Mouse (Mus musculus) frontal cortex, adult (tissue): ENCODE measurements around the gene Gm21988.

ENCODE experiments used
- ATAC-seq: cut with Nextera tagmentation; 2 replicates; pipeline ENCODE4 v1.9.2; 2017; ENCODE audit warnings: mild to moderate bottlenecking, moderate library complexity, mixed read lengths; ENCODE audit not compliant: low TSS enrichment

Gm21988 gene

DNA sequence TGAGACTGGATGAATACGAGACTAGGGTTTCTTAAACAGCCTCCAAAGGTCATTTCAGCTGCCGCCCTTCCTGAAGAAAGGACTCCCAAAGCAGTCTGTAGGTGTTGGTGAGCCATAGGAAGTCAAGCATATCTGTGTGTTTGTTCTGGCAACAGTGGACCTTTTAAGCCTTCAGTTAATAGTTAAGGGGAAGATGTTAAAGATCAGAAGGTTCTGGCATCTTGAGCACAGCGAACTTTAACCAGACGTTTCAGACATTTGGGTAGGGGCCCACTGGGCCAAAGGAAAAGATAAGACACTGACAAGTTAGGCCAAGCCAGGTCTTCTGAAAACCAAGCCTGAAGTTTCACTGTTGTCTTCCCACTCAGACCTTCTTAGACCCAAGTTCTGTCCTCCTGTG lies 21.6 kb downstream of the Gm21988 start:
- ATAC-seq = no peak

- ATAC-seq = no peak
These were observed 23.5 kb downstream of the Gm21988 start for GRCm38 (mm10) chr11:70216103-70216502.

- no peak for ATAC-seq
These were observed 24.3 kb downstream of the Gm21988 start for GRCm38 (mm10) chr11:70215301-70215700.

- ATAC-seq = no peak
These were observed 24.8 kb downstream of the Gm21988 start for GRCm38 (mm10) chr11:70214856-70215209.

GRCm38 (mm10) chr11:70214191-70214855 lies 25.3 kb downstream of the Gm21988 start:
- peak; percentile 26; the same call in 1 of the 2 replicates for ATAC-seq

DNA sequence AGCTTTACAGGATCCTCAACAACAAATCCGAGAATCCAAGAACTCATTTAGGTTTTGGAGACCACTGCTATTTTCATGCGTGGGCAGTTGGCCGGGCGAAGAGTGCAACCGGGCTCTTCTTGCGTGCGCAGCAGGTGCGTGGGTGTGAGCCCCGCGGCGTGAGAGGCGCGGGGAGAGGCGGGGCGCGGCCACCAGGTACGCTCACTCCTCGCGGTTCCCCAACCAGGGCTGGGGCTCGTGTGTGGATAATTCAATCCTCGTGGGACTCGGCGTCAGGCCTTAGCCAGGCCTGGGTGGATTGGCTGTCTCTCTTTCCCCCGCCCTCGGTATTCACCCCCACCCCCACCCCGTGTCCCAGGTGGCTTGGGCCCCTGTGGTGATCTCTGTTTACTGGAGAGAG lies 25.9 kb downstream of the Gm21988 start:
- ATAC-seq = peak; percentile 46; the same call in 1 of the 2 replicates

DNA sequence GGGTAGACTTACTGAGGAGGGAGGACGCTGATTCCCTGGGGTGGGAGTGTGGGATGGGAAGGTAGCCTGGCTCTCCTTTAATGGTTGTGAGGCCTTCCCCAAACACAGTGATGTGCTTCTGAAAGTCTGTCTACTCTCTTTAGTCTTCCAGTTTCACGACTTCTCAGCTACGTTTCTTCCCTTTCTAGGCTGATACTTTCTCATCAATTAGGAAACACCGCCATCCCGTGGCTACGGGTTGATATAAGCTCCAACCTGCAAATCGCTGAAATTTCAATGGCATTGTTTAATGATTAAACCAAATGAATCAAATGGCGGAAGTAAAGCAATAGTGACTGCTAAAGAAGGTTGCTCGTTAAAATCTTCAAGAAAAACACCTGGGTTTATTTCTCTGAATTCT lies 26.7 kb downstream of the Gm21988 start:
- peak; percentile 53; the same call in 1 of the 2 replicates for ATAC-seq

- no peak for ATAC-seq
These were observed 27.2 kb downstream of the Gm21988 start, which contains the start of gene Slc16a11 for GRCm38 (mm10) chr11:70212423-70212822. Slc16a11 (plus strand) TSS chr11:70212752.

GRCm38 (mm10) chr11:70211972-70212371 lies 27.7 kb downstream of the Gm21988 start:
- ATAC-seq = no peak

GRCm38 (mm10) chr11:70210681-70211080 lies 28.9 kb downstream of the Gm21988 start:
- ATAC-seq = no peak

- no peak for ATAC-seq
These were observed 30.7 kb downstream of the Gm21988 start for GRCm38 (mm10) chr11:70208778-70209388.

DNA sequence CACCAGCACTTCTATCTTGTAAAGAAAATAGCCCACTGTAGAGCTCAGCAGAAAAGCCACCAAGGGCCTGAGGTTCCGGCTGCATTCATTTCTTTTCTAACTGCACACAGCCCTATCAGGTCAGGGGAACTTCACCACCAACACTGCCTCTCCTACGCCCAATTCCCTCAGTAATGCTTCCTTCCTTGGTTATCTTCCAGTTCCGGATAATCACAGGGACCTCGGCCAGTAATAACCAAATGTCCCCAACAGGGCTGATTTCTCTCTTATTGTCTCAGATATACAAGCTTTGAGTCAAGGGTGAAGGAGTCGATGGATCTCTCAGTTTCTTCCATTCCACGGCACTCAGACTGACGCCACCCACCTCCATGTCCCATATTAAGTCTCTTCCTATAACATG lies 32.3 kb downstream of the Gm21988 start:
- no peak for ATAC-seq

- no peak for ATAC-seq
These were observed 32.8 kb downstream of the Gm21988 start for GRCm38 (mm10) chr11:70206801-70207200.

DNA sequence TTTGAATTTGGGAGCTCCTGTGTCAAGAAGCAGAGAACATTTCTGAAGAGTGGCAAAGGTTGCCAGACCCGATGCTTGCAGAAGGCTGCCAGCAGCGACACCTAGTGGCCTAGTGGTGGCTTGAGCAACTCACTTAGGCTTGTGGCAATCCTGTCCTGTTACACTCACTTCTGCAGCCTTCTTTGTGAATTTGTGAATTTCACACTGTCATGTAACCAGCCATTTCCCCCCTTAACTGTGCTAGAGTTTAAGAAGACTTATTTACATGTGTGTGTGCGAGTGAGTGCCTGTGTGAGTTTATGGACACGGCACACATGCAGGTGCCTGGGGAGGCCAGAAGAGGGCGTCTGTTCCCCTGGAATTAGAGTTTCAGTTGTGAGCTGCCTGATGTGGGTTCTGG lies 37.9 kb downstream of the Gm21988 start:
- peak; percentile 44; the same call in 1 of the 2 replicates for ATAC-seq

DNA sequence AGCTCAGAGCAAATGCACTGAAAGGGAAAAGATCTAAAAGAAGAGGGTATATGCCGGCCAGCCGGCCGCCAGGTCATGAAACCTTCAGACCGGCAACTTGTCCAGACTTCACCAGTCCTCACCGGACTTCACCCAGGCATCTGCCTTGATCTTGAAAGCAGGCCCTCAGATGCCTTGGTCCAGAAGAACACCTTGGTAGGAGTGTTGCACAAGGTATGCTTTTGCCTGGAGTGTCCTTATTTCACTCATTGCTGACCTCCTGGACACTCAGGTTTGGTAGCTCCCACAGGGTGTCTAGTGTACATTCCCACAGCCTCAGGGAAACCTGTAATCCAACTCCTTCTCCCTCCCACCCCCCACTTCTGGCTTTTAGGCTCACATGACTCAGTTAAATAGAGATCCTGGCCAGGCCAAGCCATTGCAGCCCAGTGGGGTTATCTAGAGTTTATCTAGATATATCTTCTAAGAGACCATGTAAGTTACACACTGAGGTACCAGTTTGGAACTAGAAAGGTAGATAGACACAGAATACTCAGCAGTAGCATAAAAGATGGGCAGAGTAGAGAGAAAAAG lies 39.5 kb downstream of the Gm21988 start:
- no peak for ATAC-seq

- ATAC-seq = no peak
These were observed 40.5 kb downstream of the Gm21988 start for GRCm38 (mm10) chr11:70199107-70199506.

- ATAC-seq = no peak
These were observed 41.3 kb downstream of the Gm21988 start for GRCm38 (mm10) chr11:70198332-70198731.

DNA sequence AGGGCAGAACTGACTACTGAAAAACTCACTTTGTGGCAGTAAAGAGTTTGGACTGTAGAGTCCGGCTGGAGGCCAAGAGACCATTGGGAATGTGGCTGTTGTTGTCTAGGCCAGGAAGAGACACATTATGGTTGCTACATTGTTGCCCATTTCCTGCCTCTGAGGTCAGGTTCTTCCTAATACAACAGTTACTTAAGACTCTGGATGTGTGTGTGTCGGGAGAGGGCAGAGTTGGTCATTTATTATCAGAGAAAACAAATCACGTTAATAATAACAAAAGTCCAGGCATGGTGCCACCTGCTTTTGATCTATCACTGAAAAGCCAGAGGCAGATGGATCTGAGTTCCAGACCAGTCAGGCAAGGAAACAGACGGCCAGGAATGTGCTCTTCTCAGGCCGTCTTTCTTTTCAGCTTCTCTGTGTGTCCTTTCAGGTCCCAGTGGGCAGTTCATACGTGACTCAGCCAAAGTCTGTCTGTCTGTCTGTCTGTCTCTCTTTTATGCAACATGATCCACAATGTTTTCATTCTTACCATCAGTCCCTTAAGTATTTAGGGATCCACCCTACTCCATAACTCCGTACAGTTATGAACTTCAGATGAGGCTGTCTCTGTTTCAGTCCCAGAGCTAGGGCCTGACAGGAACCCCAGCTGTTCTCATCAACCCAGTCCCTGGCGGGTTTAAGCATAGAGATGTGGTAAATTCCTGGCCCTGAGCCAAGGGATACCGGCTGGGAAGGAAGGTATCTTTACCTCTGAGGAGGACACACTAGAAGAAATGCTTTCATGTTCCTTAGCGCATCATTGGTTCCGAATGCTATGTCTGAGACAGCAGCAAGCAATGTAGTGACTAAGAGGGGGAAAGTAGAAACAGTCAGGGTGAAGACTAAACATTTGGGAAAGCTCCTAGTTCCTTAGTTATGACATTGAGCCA lies 46.0 kb downstream of the Gm21988 start:
- ATAC-seq = no peak

GRCm38 (mm10) chr11:70192157-70192556 lies 47.5 kb downstream of the Gm21988 start:
- no peak for ATAC-seq

- ATAC-seq = no peak
These were observed 48.4 kb downstream of the Gm21988 start for GRCm38 (mm10) chr11:70191188-70191587.

- no peak for ATAC-seq
These were observed 50.1 kb downstream of the Gm21988 start for GRCm38 (mm10) chr11:70189319-70190134.
